Mouse (Mus musculus) brain, embryonic 14.5 days (tissue): ENCODE measurements around the gene Erh.

Source experiments
- CTCF ChIP-seq: fragments of 200-500 bp; IDR thresholded peaks from 2 replicates; pipeline ENCODE4 v1.5.1; 2012; ENCODE audit warnings: inconsistent platforms, mild to moderate bottlenecking, moderate library complexity, borderline replicate concordance; ENCODE audit not compliant: insufficient read depth, insufficient read length; ENCODE audit errors: extremely low read depth
- POLR2A ChIP-seq: fragments of 200-500 bp; IDR thresholded peaks from 2 replicates; pipeline ENCODE4 v1.6.1; 2012; ENCODE audit warnings: mild to moderate bottlenecking, inconsistent platforms, borderline replicate concordance; ENCODE audit not compliant: poor library complexity, insufficient read depth, insufficient read length, severe bottlenecking; ENCODE audit errors: extremely low read depth

DNA sequence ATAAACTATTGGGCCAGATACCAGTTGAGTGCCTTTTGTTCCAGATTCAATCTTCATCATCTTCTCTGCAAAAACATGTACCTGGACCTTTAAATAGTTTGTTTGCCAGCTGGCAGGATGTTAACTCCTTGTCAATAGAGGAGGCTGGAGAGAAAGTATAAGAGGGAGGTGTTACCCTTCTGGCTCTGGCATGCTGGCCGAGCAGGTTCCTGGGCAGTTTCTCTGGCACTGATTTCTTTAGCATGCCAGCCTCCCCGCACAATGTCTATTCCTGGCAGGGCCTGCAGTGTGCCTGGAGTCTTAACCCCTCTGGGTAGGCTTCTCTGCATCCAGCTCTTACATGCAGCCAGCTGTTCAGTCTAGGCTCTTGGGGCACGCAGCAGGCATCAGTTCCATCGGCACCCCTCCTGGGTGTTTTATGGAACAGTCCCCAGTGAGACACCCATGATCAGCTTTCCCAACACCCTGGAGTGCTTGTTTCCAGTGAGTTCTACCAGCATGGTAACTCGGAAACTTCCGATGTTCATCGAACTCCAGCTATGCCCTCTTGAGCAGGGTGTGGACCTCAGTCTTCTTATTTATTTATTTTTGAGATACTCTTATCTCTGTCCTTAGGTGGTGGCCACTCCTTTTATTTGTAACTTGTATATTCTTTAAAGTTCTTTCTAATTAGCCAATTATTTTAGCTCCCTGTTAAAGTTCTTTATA lies 10.0 kb upstream of the Erh start:
- TF ChIP-seq CTCF, result no peak
- no peak for TF ChIP-seq POLR2A
